Mouse (Mus musculus) limb, embryonic 12.5 days (tissue): ENCODE data around the gene Gm28044. TPM values are rescaled to one million over a fixed set of nuclear protein-coding genes. Genes with fewer than 3 reads are reported as not detected.
"Not testable (repeated sequence)": the region's sequence is repeated elsewhere in the genome, so short reads cannot be mapped to it uniquely, and the experiment has no call there.

Source experiments
- ATAC-seq: fragments of 200-750 bp; cut with Nextera tagmentation; 2 replicates; pipeline ENCODE4 v1.8.0; 2017; ENCODE audit warnings: low read depth, moderate TSS enrichment; ENCODE audit not compliant: insufficient number of reproducible peaks, insufficient read depth, low FRiP score, low TSS enrichment
- H3K27ac ChIP-seq: fragments of 300-500 bp; sonication (generic); 2 replicates; pipeline ENCODE4 v1.5.1; 2016; ENCODE audit warnings: mild to moderate bottlenecking, moderate library complexity
- H3K27me3 ChIP-seq: fragments of 300-500 bp; sonication (generic); 2 replicates; pipeline ENCODE4 v1.6.1; 2016; ENCODE audit warnings: mild to moderate bottlenecking, moderate library complexity
- H3K36me3 ChIP-seq: fragments of 300-500 bp; sonication (generic); 2 replicates; pipeline ENCODE4 v1.6.1; 2016; ENCODE audit warnings: mild to moderate bottlenecking, moderate library complexity
- H3K4me1 ChIP-seq: fragments of 300-500 bp; sonication (generic); replicated peaks from 2 replicates; pipeline ENCODE4 v1.6.1; 2016
- H3K4me2 ChIP-seq: fragments of 300-500 bp; sonication (generic); 2 replicates; pipeline ENCODE4 v1.6.1; 2016; ENCODE audit warnings: mild to moderate bottlenecking, moderate library complexity
- H3K4me3 ChIP-seq: fragments of 300-500 bp; sonication (generic); replicated peaks from 2 replicates; pipeline ENCODE4 v1.5.1; 2016; ENCODE audit warnings: mild to moderate bottlenecking
- H3K9ac ChIP-seq: fragments of 300-500 bp; sonication (generic); replicated peaks from 2 replicates; pipeline ENCODE4 v1.6.1; 2016; ENCODE audit warnings: mild to moderate bottlenecking, moderate library complexity
- H3K9me3 ChIP-seq: fragments of 300-500 bp; sonication (generic); 2 replicates; pipeline ENCODE4 v1.6.1; 2016; ENCODE audit warnings: mild to moderate bottlenecking, moderate library complexity
- WGBS: fragments of 180-500 bp; shearing (Covaris S2); methylation state at CpG from one replicate; pipeline ENCODE4 v1.1.7; 2016; 5-methylcytosine and 5-hydroxymethylcytosine counted together
- polyA plus RNA-seq: library from polyadenylated mRNA; unstranded; fragments of >200 nt; fragmentation: Nextera tagmentation; extraction: Ambion mirVana; gene quantifications from 2 replicates; pipeline ENCODE4 v1.2.1, GENCODE M21; 2016

Gene Gm28044
- polyA plus RNA-seq, 1 experiment from 2014 or later: not detected

GRCm38 (mm10) chr13:67305822-67306672 is 54.3 kb downstream of the Gm28044 start, which contains the start of gene Zfp457:
Zfp457 (minus strand) TSS chr13:67306485.
- H3K9me3 ChIP-seq: no peaks in the 10 kb centered on the region
- no peak within 1 kb of the TSS for H3K27ac ChIP-seq
- no peaks in the 10 kb centered on the region for H3K36me3 ChIP-seq
- H3K4me1 ChIP-seq: peaks cover 6% of the 10 kb centered on the region; the same call in 1 of the 2 replicates
- 12% methylated on average over 16 of the region's 16 CpGs for WGBS
- ATAC-seq: peak; percentile 96
- peak within 1 kb of the TSS; percentile 91 for H3K4me2 ChIP-seq
- no peaks in the 10 kb centered on the region for H3K27me3 ChIP-seq
- peak within 1 kb of the TSS; percentile 75 for H3K9ac ChIP-seq
- peak within 1 kb of the TSS; percentile 68 for H3K4me3 ChIP-seq

GRCm38 (mm10) chr13:67278314-67278713 is 82.0 kb downstream of the Gm28044 start, which contains the start of gene Zfp458:
Zfp458 (minus strand) TSS chr13:67278466.
- Histone ChIP-seq H3K27ac (no peak within 1 kb of the TSS), H3K9ac (no peak within 1 kb of the TSS), H3K4me2 (peak within 1 kb of the TSS; percentile 37), H3K36me3 (no peaks in the 10 kb centered on the region), H3K9me3 (no peaks in the 10 kb centered on the region), H3K4me1 (no peaks in the 10 kb centered on the region), H3K27me3 (no peaks in the 10 kb centered on the region), H3K4me3 (no peak within 1 kb of the TSS)
- 46% methylated on average over 7 of the region's 7 CpGs for WGBS
- ATAC-seq: no peak

DNA sequence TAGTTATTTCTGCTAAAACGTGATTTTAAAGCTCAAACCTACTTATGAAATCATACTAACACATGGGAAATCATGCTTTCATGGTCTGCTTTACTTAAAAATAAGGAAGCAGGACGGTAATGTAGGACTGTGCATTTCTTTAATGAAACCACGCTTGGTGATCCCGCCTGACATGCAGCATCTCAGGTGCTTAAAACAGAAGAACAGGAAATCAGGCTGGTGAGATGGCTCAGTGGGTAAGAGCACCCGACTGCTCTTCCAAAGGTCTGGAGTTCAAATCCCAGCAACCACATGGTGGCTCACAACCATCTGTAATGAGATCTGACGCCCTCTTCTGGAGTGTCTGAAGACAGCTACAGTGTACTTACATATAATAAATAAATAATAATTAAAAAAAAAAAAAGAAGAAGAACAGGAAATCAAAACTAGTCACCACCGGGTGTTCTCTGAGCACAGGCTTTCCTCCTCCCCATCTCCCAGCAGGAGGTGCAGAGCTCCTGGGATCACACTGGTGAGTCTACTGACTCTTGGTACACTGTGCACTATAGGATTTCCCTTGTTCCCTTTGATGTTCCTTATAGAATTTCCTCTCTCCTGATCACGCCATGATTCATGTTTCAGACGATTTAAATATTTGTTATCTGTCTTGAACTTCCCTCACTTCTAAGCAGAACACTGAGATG is 90.8 kb downstream of the Gm28044 start:
- not testable (repeated sequence) for H3K27me3 ChIP-seq, H3K4me1 ChIP-seq, H3K27ac ChIP-seq, H3K36me3 ChIP-seq
- 46% methylated on average over 8 of the region's 9 CpGs for WGBS
- peak overlapping the region; percentile 71; the same call in 1 of the 2 replicates for H3K9ac ChIP-seq
- H3K4me2 ChIP-seq: peak overlapping the region; percentile 71
- peaks cover 10% of the 10 kb centered on the region for H3K9me3 ChIP-seq
- H3K4me3 ChIP-seq: peak overlapping the region; percentile 73
- peak; percentile 66 for ATAC-seq

- Histone ChIP-seq H3K27ac (no peak overlapping the region), H3K36me3 (no peaks in the 10 kb centered on the region), H3K4me2 (peak overlapping the region; percentile 71), H3K27me3 (no peaks in the 10 kb centered on the region), H3K9me3 (peaks cover 10% of the 10 kb centered on the region), H3K4me1 (no peaks in the 10 kb centered on the region), H3K9ac (peak overlapping the region; percentile 71), H3K4me3 (peak overlapping the region; percentile 73)
- WGBS: 9% methylated on average over 18 of the region's 18 CpGs
- ATAC-seq: peak; percentile 99
These were observed 91.6 kb downstream of the Gm28044 start for GRCm38 (mm10) chr13:67268568-67269369.

Other genes with a start within 250 kb of the Gm28044 start
- 0.17 and 0.29 TPM in 2 replicates for gene Rslcan18, start 244.3 kb downstream of the Gm28044 start, polyA plus RNA-seq
- gene Zfp759, start 238.9 kb downstream of the Gm28044 start, polyA plus RNA-seq: 1.9 and 2.5 TPM in 2 replicates
- gene Rsl1, start 187.4 kb downstream of the Gm28044 start, polyA plus RNA-seq: 7.6 and 8.1 TPM in 2 replicates
- gene Zfp455, start 166.0 kb downstream of the Gm28044 start, polyA plus RNA-seq: 2.1 and 2.7 TPM in 2 replicates
- 1.5 and 2.0 TPM in 2 replicates for gene Zfp458, start 82.1 kb downstream of the Gm28044 start, polyA plus RNA-seq
- 0.47 and 0.58 TPM in 2 replicates for gene Zfp457, start 54.1 kb downstream of the Gm28044 start, polyA plus RNA-seq
- 1.9 and 3.0 TPM in 2 replicates for gene Zfp595, start 28.0 kb downstream of the Gm28044 start, polyA plus RNA-seq
- 1.2 and 1.3 TPM in 2 replicates for gene Zfp953, start 69 bp upstream of the Gm28044 start, polyA plus RNA-seq
- gene Gm28041, start 15.2 kb upstream of the Gm28044 start, polyA plus RNA-seq: not detected in 2 replicates
- 1.4 and 1.8 TPM in 2 replicates for gene Zfp456, start 15.3 kb upstream of the Gm28044 start, polyA plus RNA-seq
- 4.9 and 5.1 TPM in 2 replicates for gene Zfp429, start 39.3 kb upstream of the Gm28044 start, polyA plus RNA-seq
- 1.5 and 2.3 TPM in 2 replicates for gene Zfp459, start 60.9 kb upstream of the Gm28044 start, polyA plus RNA-seq
- gene Zfp874a, start 91.1 kb upstream of the Gm28044 start, polyA plus RNA-seq: 10.4 and 11.4 TPM in 2 replicates
- gene Zfp874b, start 123.7 kb upstream of the Gm28044 start, polyA plus RNA-seq: 2.4 and 3.2 TPM in 2 replicates
- 22.1 and 22.5 TPM in 2 replicates for gene Zfp58, start 140.0 kb upstream of the Gm28044 start, polyA plus RNA-seq
- gene Gm26965, start 165.6 kb upstream of the Gm28044 start, polyA plus RNA-seq: 0.29 TPM in 1 of 2 replicates, not detected in the other
- 26.3 and 26.5 TPM in 2 replicates for gene Zfp87, start 165.6 kb upstream of the Gm28044 start, polyA plus RNA-seq
- gene Zfp748, start 193.3 kb upstream of the Gm28044 start, polyA plus RNA-seq: 16.5 and 17.6 TPM in 2 replicates
- gene Zfp729b, start 249.2 kb upstream of the Gm28044 start, polyA plus RNA-seq: 5.3 TPM in 2 replicates